Mouse (Mus musculus): ENCODE data around the gene Slc25a24.

Gene Slc25a24

DNA sequence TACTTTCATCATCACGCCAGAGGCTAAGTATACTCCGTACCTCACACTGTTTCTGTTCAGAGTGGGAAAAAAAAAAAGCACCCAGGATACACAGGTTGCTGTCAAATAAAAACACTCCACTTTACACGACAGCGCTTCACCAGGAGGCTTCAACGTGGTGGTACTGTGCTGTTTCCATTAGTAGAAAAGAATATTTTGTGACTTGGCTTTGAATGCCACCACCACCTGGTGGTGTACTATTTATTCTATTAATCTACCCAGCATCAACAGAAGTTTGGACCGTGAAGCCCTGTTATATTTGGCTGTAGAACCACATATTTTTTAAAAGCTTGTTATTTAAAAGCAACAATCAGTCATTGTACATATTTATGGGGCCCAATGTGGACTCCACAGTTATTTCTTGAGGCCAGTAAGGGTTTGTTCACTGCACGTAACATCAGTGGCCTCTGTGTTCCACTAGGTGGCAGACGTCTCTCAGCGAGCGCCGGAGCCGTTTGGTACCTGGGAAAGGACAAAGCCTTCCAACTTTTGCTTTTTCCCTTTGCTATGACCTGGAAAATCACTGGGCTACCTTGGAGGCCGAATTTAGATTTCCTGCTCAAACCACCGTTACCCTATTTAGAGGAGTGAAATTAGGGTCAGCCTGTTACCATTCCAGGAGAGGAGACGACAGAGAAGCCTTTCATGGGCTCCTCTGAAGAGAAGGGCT is 48.3 kb downstream of the Slc25a24 start:
- peak; percentile 70 for DNase-seq

DNA sequence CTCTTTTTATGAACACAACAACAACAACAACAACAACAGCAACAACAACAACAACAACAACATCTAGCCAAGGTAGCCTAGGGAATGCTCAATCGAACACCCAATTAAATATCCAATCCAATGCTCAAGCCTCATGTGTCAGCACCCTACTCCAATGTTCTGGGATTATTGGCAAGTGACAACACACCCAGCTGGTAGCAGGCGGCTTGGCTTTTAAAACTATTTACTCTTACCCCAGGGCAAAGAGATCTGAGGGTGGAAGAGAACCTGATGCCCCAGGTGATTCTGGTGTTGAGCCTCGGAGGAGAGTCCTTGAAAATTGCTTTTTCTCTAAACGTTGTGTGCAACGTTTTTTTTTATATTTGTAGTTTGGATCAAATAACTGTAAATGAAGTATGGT is 51.4 kb downstream of the Slc25a24 start:
- DNase-seq = no peak

DNA sequence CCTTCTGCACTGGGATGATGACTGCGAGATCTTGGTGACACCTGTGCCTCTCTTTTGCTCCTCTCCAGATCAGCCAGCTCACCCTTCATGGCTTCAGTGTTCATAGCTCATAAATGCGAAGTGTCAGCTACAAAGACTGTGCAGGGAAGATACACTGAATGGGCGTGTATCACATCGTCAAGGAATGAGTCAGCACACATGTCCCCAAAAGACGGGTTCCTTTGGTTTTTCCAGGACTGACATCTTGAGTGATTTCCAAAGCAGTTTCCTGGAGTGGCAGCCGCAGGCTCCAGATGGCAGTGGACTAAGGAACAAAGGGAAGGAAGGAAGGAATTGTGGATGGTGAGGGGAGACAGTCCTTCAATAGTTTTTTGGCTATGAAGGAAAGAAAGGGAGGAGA is 55.8 kb downstream of the Slc25a24 start:
- DNase-seq = no peak

DNA sequence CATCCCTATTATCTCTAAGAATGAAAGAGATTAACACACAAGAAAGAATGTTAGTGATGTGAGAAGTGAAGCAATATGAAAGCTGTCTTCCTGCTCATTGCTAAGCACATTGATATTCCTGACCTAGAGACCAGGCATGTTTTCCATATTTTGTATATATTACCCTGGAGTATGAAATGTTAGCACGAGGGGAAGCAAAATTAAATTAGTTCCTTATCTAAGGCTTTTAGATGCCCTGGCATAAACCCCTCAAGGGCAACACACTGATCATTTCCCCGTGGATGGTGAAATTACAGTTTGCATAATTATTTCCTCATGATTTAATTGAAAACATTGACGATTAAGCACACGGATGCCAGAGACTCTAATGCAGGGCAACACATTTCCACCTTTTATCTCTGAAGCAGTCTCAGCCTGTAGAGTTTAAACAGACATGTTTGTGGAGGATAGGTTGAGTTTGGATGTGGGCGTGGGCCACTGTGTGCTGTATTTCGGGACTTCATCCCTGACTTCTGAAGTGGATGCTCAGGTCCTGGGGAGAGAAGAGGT is 56.7 kb downstream of the Slc25a24 start:
- no peak for DNase-seq

DNA sequence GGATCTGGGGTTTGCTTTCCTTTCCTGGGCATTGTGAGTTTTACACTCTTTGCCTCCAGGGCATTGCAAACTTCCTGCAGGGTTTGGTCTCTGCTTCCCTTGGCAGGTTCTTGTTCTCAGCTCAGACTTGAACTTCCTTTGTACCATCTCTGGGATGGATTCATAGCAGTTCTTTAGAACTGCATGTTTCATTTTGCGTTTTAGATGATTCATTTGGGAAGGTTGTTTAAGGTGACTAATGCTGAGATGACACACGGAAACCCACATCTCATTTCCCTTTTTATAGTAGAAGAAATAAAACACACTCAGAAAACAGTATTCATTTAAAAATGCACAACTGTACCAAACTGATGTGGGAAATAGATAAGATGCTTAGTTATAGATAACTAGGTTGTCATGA is 73.2 kb downstream of the Slc25a24 start:
- no peak for DNase-seq

DNA sequence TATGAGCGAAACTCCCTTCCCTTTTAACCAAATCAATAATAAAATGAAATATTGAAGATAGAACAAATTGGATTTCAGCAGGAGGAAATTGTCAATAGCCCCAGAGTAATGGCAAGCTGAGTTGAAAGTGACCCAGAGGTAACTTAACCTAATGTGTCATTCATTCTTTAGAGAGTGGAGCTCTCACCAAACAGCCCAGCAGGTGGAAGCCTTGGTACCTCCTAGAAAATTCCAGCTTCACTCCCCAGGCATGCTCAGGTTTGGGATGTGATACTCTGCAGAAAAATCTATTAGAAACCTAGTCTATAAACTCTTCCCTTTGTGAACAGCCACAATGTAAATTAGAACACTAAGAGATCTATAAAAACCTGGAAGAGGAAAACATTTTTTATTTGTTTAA is 76.3 kb downstream of the Slc25a24 start:
- DNase-seq = no peak

DNA sequence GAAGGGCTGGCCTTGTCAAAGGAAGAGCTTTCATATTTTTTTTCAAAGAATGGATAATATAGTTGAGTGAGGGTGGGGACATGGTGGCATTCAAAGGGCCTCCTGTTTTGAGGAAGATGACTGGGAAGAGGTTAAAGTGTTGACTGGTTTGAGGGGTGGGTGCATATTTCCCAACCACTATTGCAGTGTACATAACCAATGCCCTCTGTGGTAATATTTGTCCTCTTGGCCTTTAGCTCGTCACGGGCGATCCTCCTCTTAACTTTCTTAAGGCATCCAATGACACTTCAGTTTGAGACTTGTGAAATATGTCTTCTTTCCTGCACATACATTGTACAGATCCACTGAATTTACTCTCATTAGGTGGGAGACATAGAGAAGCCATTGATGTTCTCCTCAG is 89.4 kb downstream of the Slc25a24 start:
- no peak for DNase-seq

DNA sequence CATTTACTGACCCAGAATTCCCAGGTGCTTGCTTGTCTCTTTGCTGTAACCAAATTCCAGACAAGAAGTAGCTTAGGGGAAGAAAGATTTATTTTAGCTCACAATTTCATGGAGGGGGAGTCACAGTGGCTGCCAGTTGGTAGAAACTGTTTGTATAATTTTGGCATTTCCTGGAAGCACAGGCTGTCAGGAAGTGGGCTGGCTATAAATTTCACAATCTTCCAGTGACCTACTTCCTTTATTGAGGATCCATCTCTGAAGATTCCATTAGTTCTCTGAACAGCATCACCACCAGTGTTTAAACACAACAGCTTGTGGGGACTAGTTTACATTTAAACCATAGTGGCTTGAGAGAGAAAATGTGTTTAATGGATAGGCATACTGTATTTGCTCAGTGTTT is 93.4 kb downstream of the Slc25a24 start:
- DNase-seq = no peak

Data from lung, postnatal 10 days (tissue).